Mouse (Mus musculus): ENCODE measurements around the gene Chrna4. TPM values are rescaled to one million over a fixed set of nuclear protein-coding genes. Genes with fewer than 3 reads are reported as not detected.
A peak's percentile ranks its signal among the peaks of the same experiment; 100 is the strongest.

Gene Chrna4
- polyA plus RNA-seq, 1 experiment, result 37.8 TPM

- WGBS, result 39% methylated on average over 3 of the region's 3 CpGs
Measured at GRCm38 (mm10) chr2:181058193-181058592, 14.8 kb upstream of the Chrna4 start.

GRCm38 (mm10) chr2:181057341-181057740 lies 14.0 kb upstream of the Chrna4 start:
- H3K36me3 ChIP-seq (ENCODE audit: control insufficient read depth, insufficient read depth, low read length), result no peaks in the 10 kb centered on the region
- H3K4me3 ChIP-seq (ENCODE audit: insufficient read depth, low read depth, low read length), result no peak overlapping the region
- TF ChIP-seq POLR2A (IDR thresholded peaks at IDR 0.05; ENCODE audit: low read depth, low read length) (no peak), CTCF (conservative IDR thresholded peaks at IDR 0.05; ENCODE audit: insufficient read depth, insufficient read length, low read depth, low read length) (no peak)
- 41% methylated on average over 8 of the region's 8 CpGs for WGBS
- no peaks in the 10 kb centered on the region for H3K4me1 ChIP-seq (ENCODE audit: control insufficient read depth, insufficient read depth, low read length)
- DNase-seq, result no peak
- no peak overlapping the region for H3K27ac ChIP-seq (ENCODE audit: insufficient read depth, low read depth, low read length)
- no peaks in the 10 kb centered on the region for H3K27me3 ChIP-seq (replicated peaks; ENCODE audit: control insufficient read depth, insufficient read depth, low read length)

More at GRCm38 (mm10) chr2:181058193-181058592, 14.8 kb upstream of the Chrna4 start:
- Histone ChIP-seq H3K4me1 (ENCODE audit: control insufficient read depth, insufficient read depth, low read length) (no peaks in the 10 kb centered on the region), H3K4me3 (ENCODE audit: insufficient read depth, low read depth, low read length) (no peak overlapping the region), H3K36me3 (ENCODE audit: control insufficient read depth, insufficient read depth, low read length) (no peaks in the 10 kb centered on the region), H3K27me3 (replicated peaks; ENCODE audit: control insufficient read depth, insufficient read depth, low read length) (no peaks in the 10 kb centered on the region), H3K27ac (ENCODE audit: insufficient read depth, low read depth, low read length) (no peak overlapping the region)
- TF ChIP-seq CTCF (conservative IDR thresholded peaks at IDR 0.05; ENCODE audit: insufficient read depth, insufficient read length, low read depth, low read length), result no peak
- TF ChIP-seq POLR2A (IDR thresholded peaks at IDR 0.05; ENCODE audit: low read depth, low read length), result no peak
- DNase-seq, result no peak

- no peaks in the 10 kb centered on the region for H3K27me3 ChIP-seq (replicated peaks; ENCODE audit: control insufficient read depth, insufficient read depth, low read length)
- H3K36me3 ChIP-seq (ENCODE audit: control insufficient read depth, insufficient read depth, low read length), result no peaks in the 10 kb centered on the region
- H3K4me1 ChIP-seq (ENCODE audit: control insufficient read depth, insufficient read depth, low read length), result no peaks in the 10 kb centered on the region
- no peak overlapping the region for H3K4me3 ChIP-seq (ENCODE audit: insufficient read depth, low read depth, low read length)
- TF ChIP-seq CTCF (conservative IDR thresholded peaks at IDR 0.05; ENCODE audit: insufficient read depth, insufficient read length, low read depth, low read length) (no peak), POLR2A (IDR thresholded peaks at IDR 0.05; ENCODE audit: low read depth, low read length) (no peak)
- no peak for DNase-seq
- WGBS, result 95% methylated on average over 1 of the region's 1 CpGs
- H3K27ac ChIP-seq (ENCODE audit: insufficient read depth, low read depth, low read length), result no peak overlapping the region
Measured at GRCm38 (mm10) chr2:181052171-181052570, 8.8 kb upstream of the Chrna4 start.

GRCm38 (mm10) chr2:181048986-181049385 lies 5.6 kb upstream of the Chrna4 start:
- no peaks in the 10 kb centered on the region for H3K36me3 ChIP-seq (ENCODE audit: control insufficient read depth, insufficient read depth, low read length)
- DNase-seq, result no peak
- WGBS, result 72% methylated on average over 9 of the region's 9 CpGs
- no peaks in the 10 kb centered on the region for H3K27me3 ChIP-seq (replicated peaks; ENCODE audit: control insufficient read depth, insufficient read depth, low read length)
- H3K27ac ChIP-seq (ENCODE audit: insufficient read depth, low read depth, low read length), result no peak overlapping the region
- H3K4me1 ChIP-seq (ENCODE audit: control insufficient read depth, insufficient read depth, low read length), result peaks cover 5% of the 10 kb centered on the region
- no peak overlapping the region for H3K4me3 ChIP-seq (ENCODE audit: insufficient read depth, low read depth, low read length)
- TF ChIP-seq CTCF (conservative IDR thresholded peaks at IDR 0.05; ENCODE audit: insufficient read depth, insufficient read length, low read depth, low read length) (no peak), POLR2A (IDR thresholded peaks at IDR 0.05; ENCODE audit: low read depth, low read length) (no peak)

GRCm38 (mm10) chr2:181048252-181048945 lies 5.1 kb upstream of the Chrna4 start:
- H3K36me3 ChIP-seq (ENCODE audit: control insufficient read depth, insufficient read depth, low read length), result no peaks in the 10 kb centered on the region
- peak; percentile 43 for DNase-seq

GRCm38 (mm10) chr2:181044001-181044400 lies 655 bp upstream of the Chrna4 start:
- H3K27me3 ChIP-seq (replicated peaks; ENCODE audit: control insufficient read depth, insufficient read depth, low read length), result no peaks in the 10 kb centered on the region
- H3K36me3 ChIP-seq (ENCODE audit: control insufficient read depth, insufficient read depth, low read length), result no peaks in the 10 kb centered on the region
- peak overlapping the region; percentile 68 for H3K27ac ChIP-seq (ENCODE audit: insufficient read depth, low read depth, low read length)
- H3K4me3 ChIP-seq (ENCODE audit: insufficient read depth, low read depth, low read length), result no peak overlapping the region
- H3K4me1 ChIP-seq (ENCODE audit: control insufficient read depth, insufficient read depth, low read length), result peaks cover 14% of the 10 kb centered on the region
- peak; percentile 18 for DNase-seq
- 31% methylated on average over 3 of the region's 3 CpGs for WGBS
- no peak for TF ChIP-seq CTCF (conservative IDR thresholded peaks at IDR 0.05; ENCODE audit: insufficient read depth, insufficient read length, low read depth, low read length)

More at GRCm38 (mm10) chr2:181048252-181048945, 5.1 kb upstream of the Chrna4 start:
- H3K27me3 ChIP-seq (replicated peaks; ENCODE audit: control insufficient read depth, insufficient read depth, low read length), result no peaks in the 10 kb centered on the region
- peaks cover 8% of the 10 kb centered on the region for H3K4me1 ChIP-seq (ENCODE audit: control insufficient read depth, insufficient read depth, low read length)
- 49% methylated on average over 7 of the region's 7 CpGs for WGBS
- no peak for TF ChIP-seq CTCF (conservative IDR thresholded peaks at IDR 0.05; ENCODE audit: insufficient read depth, insufficient read length, low read depth, low read length)
- TF ChIP-seq POLR2A (IDR thresholded peaks at IDR 0.05; ENCODE audit: low read depth, low read length), result no peak
- H3K4me3 ChIP-seq (ENCODE audit: insufficient read depth, low read depth, low read length), result no peak overlapping the region
- H3K27ac ChIP-seq (ENCODE audit: insufficient read depth, low read depth, low read length), result no peak overlapping the region

GRCm38 (mm10) chr2:181042376-181042775 lies 970 bp downstream of the Chrna4 start:
- TF ChIP-seq POLR2A (IDR thresholded peaks at IDR 0.05; ENCODE audit: low read depth, low read length) (no peak), CTCF (conservative IDR thresholded peaks at IDR 0.05; ENCODE audit: insufficient read depth, insufficient read length, low read depth, low read length) (no peak)
- no peak for DNase-seq
- Histone ChIP-seq H3K4me3 (ENCODE audit: insufficient read depth, low read depth, low read length) (no peak overlapping the region), H3K36me3 (ENCODE audit: control insufficient read depth, insufficient read depth, low read length) (no peaks in the 10 kb centered on the region), H3K4me1 (ENCODE audit: control insufficient read depth, insufficient read depth, low read length) (peaks cover 14% of the 10 kb centered on the region), H3K27ac (ENCODE audit: insufficient read depth, low read depth, low read length) (peak overlapping the region; percentile 70), H3K27me3 (replicated peaks; ENCODE audit: control insufficient read depth, insufficient read depth, low read length) (no peaks in the 10 kb centered on the region)

All from kidney, adult 2 months (tissue).